8 mouse cellular contexts compared by ENCODE assay signal in the genomic region with DNA sequence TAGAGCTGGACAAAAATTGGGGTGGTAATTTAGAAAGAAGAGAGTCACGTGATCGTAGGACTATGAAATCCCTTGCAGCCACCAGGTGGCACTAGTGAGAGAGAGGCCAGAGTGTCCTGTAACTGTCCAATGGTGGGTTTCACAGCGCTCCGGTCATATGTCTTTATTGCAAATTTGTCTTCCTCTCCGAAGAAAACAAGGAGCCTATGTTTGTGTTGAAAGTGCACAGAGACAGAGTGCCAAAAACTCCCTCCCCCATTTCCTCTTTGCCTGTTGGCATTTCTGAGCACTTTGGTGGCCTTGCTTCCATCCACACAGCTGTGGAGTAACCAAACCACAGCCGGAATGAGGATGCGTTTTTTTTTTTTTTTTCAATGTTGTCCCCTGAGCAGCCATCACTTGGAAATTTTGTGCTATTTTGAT. TPM values are rescaled to one million over a fixed set of nuclear protein-coding genes. Genes with fewer than 3 reads are reported as not detected.
DNase-seq lines count a peak whose midpoint lies in the region; ATAC-seq lines count a peak whose summit lies in the region.
"Had no signal": no experiment of that assay in that cellular context is flagged by ENCODE, and none has a peak within 500 bp of the region (broad histone marks: within the 10 kb centered on the region; RNA-seq: fewer than 3 reads in every experiment).

No protein-coding gene starts in this region.

- no peak overlapping the region for H3K9ac ChIP-seq in midbrain, embryonic 14.5 days (replicated peaks; ENCODE audit: low read length)
- H3K9ac ChIP-seq in midbrain, embryonic 16.5 days (ENCODE audit: low read depth, low read length) = no peak overlapping the region
- H3K9ac ChIP-seq: stomach, embryonic 15.5 days had no signal

- no peak overlapping the region for H3K4me3 ChIP-seq in midbrain, embryonic 14.5 days (replicated peaks; ENCODE audit: low read depth, low read length)
- H3K4me3 ChIP-seq in midbrain, embryonic 16.5 days (ENCODE audit: low read depth, low read length) = no peak overlapping the region
- H3K4me3 ChIP-seq: stomach, embryonic 15.5 days had no signal

- no peaks in the 10 kb centered on the region for H3K4me1 ChIP-seq in midbrain, embryonic 14.5 days (ENCODE audit: control insufficient read depth, insufficient read depth, low read length)
- H3K4me1 ChIP-seq in midbrain, embryonic 16.5 days (ENCODE audit: control insufficient read depth, insufficient read depth, low read length) = no peaks in the 10 kb centered on the region
- H3K4me1 ChIP-seq: stomach, embryonic 15.5 days had no signal

- no peak overlapping the region for H3K4me2 ChIP-seq in midbrain, embryonic 14.5 days (ENCODE audit: low read length)
- H3K4me2 ChIP-seq in midbrain, embryonic 16.5 days (ENCODE audit: low read length) = no peak overlapping the region
- H3K4me2 ChIP-seq: stomach, embryonic 15.5 days had no signal

- H3K27me3 ChIP-seq in midbrain, embryonic 14.5 days (ENCODE audit: control insufficient read depth, insufficient read depth, low read length) = no peaks in the 10 kb centered on the region
- no peaks in the 10 kb centered on the region for H3K27me3 ChIP-seq in midbrain, embryonic 16.5 days (ENCODE audit: control insufficient read depth, insufficient read depth, low read depth, low read length)
- H3K27me3 ChIP-seq: stomach, embryonic 15.5 days had no signal

- intact Hi-C loops in heart, postnatal 10 days (cut with DNase I) = no loop called here

- DNase-seq in midbrain, embryonic 14.5 days = peak; percentile 15
- peak; percentile 71 for DNase-seq in R1 (ENCODE audit: low read depth, low spot score)
- DNase-seq in cerebellum, adult 11-12 months = peak; percentile 16
- DNase-seq in heart, postnatal 10 days = peak; percentile 13 to 46
- peak; percentile 74 for DNase-seq in lung, postnatal 10 days
- peak; percentile 22 to 61 for DNase-seq in spleen, postnatal 36 days (ENCODE audit: low spot score in 2 of 2)

- WGBS in midbrain, embryonic 14.5 days = 76% methylated on average over 7 of the region's 7 CpGs
- WGBS in midbrain, embryonic 16.5 days = 77% methylated on average over 7 of the region's 7 CpGs

- no peaks in the 10 kb centered on the region for H3K36me3 ChIP-seq in midbrain, embryonic 14.5 days (ENCODE audit: control insufficient read depth, insufficient read depth, low read length)
- H3K36me3 ChIP-seq in midbrain, embryonic 16.5 days (ENCODE audit: control insufficient read depth, insufficient read depth, low read length) = no peaks in the 10 kb centered on the region
- H3K36me3 ChIP-seq: stomach, embryonic 15.5 days had no signal

- ATAC-seq in midbrain, embryonic 14.5 days (ENCODE audit: low FRiP score, low TSS enrichment) = no peak
- ATAC-seq in midbrain, embryonic 16.5 days = no peak

- H3K27ac ChIP-seq in midbrain, embryonic 14.5 days (replicated peaks; ENCODE audit: low read depth, low read length) = no peak overlapping the region
- no peak overlapping the region for H3K27ac ChIP-seq in midbrain, embryonic 16.5 days (ENCODE audit: low read length)
- H3K27ac ChIP-seq: stomach, embryonic 15.5 days had no signal

- H3K9me3 ChIP-seq in midbrain, embryonic 14.5 days (ENCODE audit: control insufficient read depth, low read length) = no peaks in the 10 kb centered on the region
- H3K9me3 ChIP-seq in midbrain, embryonic 16.5 days (replicated peaks; ENCODE audit: control insufficient read depth, low read length, poor library complexity, severe bottlenecking) = no peaks in the 10 kb centered on the region
- H3K9me3 ChIP-seq: stomach, embryonic 15.5 days had no signal

RNA-seq across cellular contexts. Expression of a gene that starts 36.7 kb away (rescaled TPM):
- 113 and 117 TPM in 2 replicates for polyA plus RNA-seq in midbrain, embryonic 14.5 days (2014; fragmentation: Nextera tagmentation; extraction: Ambion mirVana)
- polyA plus RNA-seq in midbrain, embryonic 16.5 days (2015; fragmentation: Nextera tagmentation; extraction: Ambion mirVana) = 130 and 149 TPM in 2 replicates
- total RNA-seq in heart, postnatal 10 days (2021) = 1 to 10 TPM; 2.6 to 3.0 TPM

Comparison
In these comparisons a context has a peak if more than half of its experiments do, and no peak if none do; other contexts are left out.
1. DNase-seq: peak in every context shown above with its lines; median percentile 74 in lung, postnatal 10 days; 71 in R1; 42 in spleen, postnatal 36 days; 30 in heart, postnatal 10 days; 16 in cerebellum, adult 11-12 months; 15 in midbrain, embryonic 14.5 days.